Mouse (Mus musculus): Measurements from ENCODE around the gene Bsn. TPM values are rescaled to one million over a fixed set of nuclear protein-coding genes. Genes with fewer than 3 reads are reported as not detected.

Gene Bsn
- polyA plus RNA-seq, 1 experiment from 2014 or later = 0.75 TPM

- peaks cover 30% of the 10 kb centered on the region for H3K4me1 ChIP-seq
- peak overlapping the region; percentile 86 for H3K4me2 ChIP-seq
- H3K9me3 ChIP-seq (replicated peaks) = no peaks in the 10 kb centered on the region
- ATAC-seq (replicated peaks; ENCODE audit: low FRiP score) = no peak
- H3K36me3 ChIP-seq = peaks cover 60% of the 10 kb centered on the region
- no peaks in the 10 kb centered on the region for H3K27me3 ChIP-seq
- H3K4me3 ChIP-seq (replicated peaks) = peak overlapping the region; percentile 72
- H3K9ac ChIP-seq = peak overlapping the region; percentile 63
- peak overlapping the region; percentile 77 for H3K27ac ChIP-seq
- whole genome bisulfite sequencing = 45% methylated on average over 17 of the region's 17 CpGs
Observed at GRCm38 (mm10) chr9:108047601-108048565, 142.3 kb downstream of the Bsn start.

DNA sequence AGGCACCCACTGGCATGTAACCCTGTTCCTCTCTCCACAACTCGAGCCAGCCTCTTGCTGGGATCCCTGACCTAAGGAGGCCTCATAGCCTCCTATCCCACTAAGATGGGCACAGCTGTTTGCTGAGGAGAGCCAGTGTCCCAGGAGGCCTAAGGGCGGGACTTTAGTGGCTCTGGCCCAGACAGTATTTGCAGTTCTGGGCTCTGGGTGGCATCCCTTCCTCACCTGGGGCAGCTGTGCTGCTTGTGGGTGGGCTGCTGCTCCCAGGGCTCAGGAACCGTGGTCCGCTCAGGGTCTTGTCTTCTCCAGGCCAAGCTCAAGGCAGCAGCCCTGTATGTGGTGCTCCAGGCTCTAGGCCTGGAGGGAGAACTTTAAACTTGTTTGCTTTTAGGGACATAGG is 143.6 kb downstream of the Bsn start:
- Histone ChIP-seq H3K9ac (no peak overlapping the region), H3K4me2 (no peak overlapping the region), H3K4me3 (replicated peaks) (no peak overlapping the region), H3K36me3 (peaks cover 66% of the 10 kb centered on the region), H3K4me1 (peaks cover 26% of the 10 kb centered on the region), H3K27me3 (no peaks in the 10 kb centered on the region), H3K9me3 (replicated peaks) (no peaks in the 10 kb centered on the region), H3K27ac (no peak overlapping the region)
- ATAC-seq (replicated peaks; ENCODE audit: low FRiP score) = no peak
- 91% methylated on average over 4 of the region's 4 CpGs for WGBS

Small RNA genes within 50 kb of the gene (microRNA-seq; reads per million reads assigned to microRNA genes)
- gene Gm47303 (not detected), gene Mir7088 (not detected)

Other genes starting within 250 kb of the Bsn start
- 21.8 and 25.0 TPM in 2 replicates for gene Traip, start 240.2 kb downstream of the Bsn start, polyA plus RNA-seq (2015; fragmentation: Nextera tagmentation; extraction: Ambion mirVana)
- gene Uba7, start 214.9 kb downstream of the Bsn start, polyA plus RNA-seq (2015; fragmentation: Nextera tagmentation; extraction: Ambion mirVana) = 22.2 and 30.9 TPM in 2 replicates
- gene Gm20661, start 207.3 kb downstream of the Bsn start, polyA plus RNA-seq (2015; fragmentation: Nextera tagmentation; extraction: Ambion mirVana) = 4.5 and 6.2 TPM in 2 replicates
- 61.7 and 70.4 TPM in 2 replicates for gene Inka1, start 204.5 kb downstream of the Bsn start, polyA plus RNA-seq (2015; fragmentation: Nextera tagmentation; extraction: Ambion mirVana)
- 6.9 and 12.6 TPM in 2 replicates for gene Cdhr4, start 197.9 kb downstream of the Bsn start, polyA plus RNA-seq (2015; fragmentation: Nextera tagmentation; extraction: Ambion mirVana)
- 0.74 and 1.4 TPM in 2 replicates for gene Gm20662, start 194.0 kb downstream of the Bsn start, polyA plus RNA-seq (2015; fragmentation: Nextera tagmentation; extraction: Ambion mirVana)
- 50.8 and 54.8 TPM in 2 replicates for gene Ip6k1, start 187.9 kb downstream of the Bsn start, polyA plus RNA-seq (2015; fragmentation: Nextera tagmentation; extraction: Ambion mirVana)
- gene Gmppb, start 141.1 kb downstream of the Bsn start, polyA plus RNA-seq (2015; fragmentation: Nextera tagmentation; extraction: Ambion mirVana) = 25.9 and 30.3 TPM in 2 replicates
- gene Amigo3, start 137.2 kb downstream of the Bsn start, polyA plus RNA-seq (2015; fragmentation: Nextera tagmentation; extraction: Ambion mirVana) = 2.2 and 2.7 TPM in 2 replicates
- gene Mst1, start 109.9 kb downstream of the Bsn start, polyA plus RNA-seq (2015; fragmentation: Nextera tagmentation; extraction: Ambion mirVana) = 0.45 and 0.55 TPM in 2 replicates
- 25.2 and 33.4 TPM in 2 replicates for gene Rnf123, start 107.0 kb downstream of the Bsn start, polyA plus RNA-seq (2015; fragmentation: Nextera tagmentation; extraction: Ambion mirVana)
- gene Apeh, start 95.8 kb downstream of the Bsn start, polyA plus RNA-seq (2015; fragmentation: Nextera tagmentation; extraction: Ambion mirVana) = 67.7 and 76.6 TPM in 2 replicates
- 141 and 147 TPM in 2 replicates for gene Dag1, start 73.6 kb upstream of the Bsn start, polyA plus RNA-seq (2015; fragmentation: Nextera tagmentation; extraction: Ambion mirVana)
- 31.3 and 41.0 TPM in 2 replicates for gene Nicn1, start 100.0 kb upstream of the Bsn start, polyA plus RNA-seq (2015; fragmentation: Nextera tagmentation; extraction: Ambion mirVana)
- gene Amt, start 106.5 kb upstream of the Bsn start, polyA plus RNA-seq (2015; fragmentation: Nextera tagmentation; extraction: Ambion mirVana) = 35.9 and 38.0 TPM in 2 replicates
- gene Rhoa, start 115.7 kb upstream of the Bsn start, polyA plus RNA-seq (2015; fragmentation: Nextera tagmentation; extraction: Ambion mirVana) = 462 and 484 TPM in 2 replicates
- 31.6 and 32.2 TPM in 2 replicates for gene Tcta, start 115.8 kb upstream of the Bsn start, polyA plus RNA-seq (2015; fragmentation: Nextera tagmentation; extraction: Ambion mirVana)
- 695 and 743 TPM in 2 replicates for gene Gpx1, start 148.5 kb upstream of the Bsn start, polyA plus RNA-seq (2015; fragmentation: Nextera tagmentation; extraction: Ambion mirVana)
- 95.2 and 105 TPM in 2 replicates for gene Usp4, start 157.5 kb upstream of the Bsn start, polyA plus RNA-seq (2015; fragmentation: Nextera tagmentation; extraction: Ambion mirVana)
- gene 1700102P08Rik, start 202.4 kb upstream of the Bsn start, polyA plus RNA-seq (2015; fragmentation: Nextera tagmentation; extraction: Ambion mirVana) = 0.54 and 0.61 TPM in 2 replicates
- 1.6 TPM in 2 replicates for gene Ccdc36, start 238.1 kb upstream of the Bsn start, polyA plus RNA-seq (2015; fragmentation: Nextera tagmentation; extraction: Ambion mirVana)
- not detected in 2 replicates for gene BC048562, start 246.1 kb upstream of the Bsn start, polyA plus RNA-seq (2015; fragmentation: Nextera tagmentation; extraction: Ambion mirVana)